In genomic region chr6:29528561-29529443, GRCm38 (mm10) we compare ENCODE assay signal across 9 mouse cellular contexts. TPM values are rescaled to one million over a fixed set of nuclear protein-coding genes. Genes with fewer than 3 reads are reported as not detected.
DNase-seq lines count a peak whose midpoint lies in the region; ATAC-seq and TF ChIP-seq lines count a peak whose summit lies in the region.
"Had no signal": no experiment of that assay in that cellular context is flagged by ENCODE, and none has a peak within 500 bp of the region (broad histone marks: within the 10 kb centered on the region; RNA-seq: fewer than 3 reads in every experiment).

No protein-coding gene starts in this region.

- 21% methylated on average over 13 of the region's 13 CpGs for WGBS in lung, adult 2 months
- WGBS in embryonic facial prominence, embryonic 12.5 days, result 22% methylated on average over 13 of the region's 13 CpGs
- WGBS in liver, embryonic 14.5 days (ENCODE audit: insufficient replicate concordance), result 12% methylated on average over 13 of the region's 13 CpGs
- 20% methylated on average over 13 of the region's 13 CpGs for WGBS in stomach, embryonic 16.5 days

- H3K27me3 ChIP-seq in embryonic facial prominence, embryonic 12.5 days, result peaks cover 50% of the 10 kb centered on the region
- peaks cover 47% of the 10 kb centered on the region for H3K27me3 ChIP-seq in liver, embryonic 14.5 days (ENCODE audit: control insufficient read depth, insufficient read depth, low read length)
- H3K27me3 ChIP-seq in stomach, embryonic 16.5 days (ENCODE audit: control insufficient read depth, insufficient read depth, low read length), result peaks cover 18% of the 10 kb centered on the region

- H3K27ac ChIP-seq in embryonic facial prominence, embryonic 12.5 days, result no peak overlapping the region
- H3K27ac ChIP-seq in liver, embryonic 14.5 days, result no peak overlapping the region
- 0 out of 2 replicates have a peak overlapping the region, but pooled peaks have one; percentile 6 for H3K27ac ChIP-seq in stomach, embryonic 16.5 days (ENCODE audit: low read length)

- ATAC-seq in embryonic facial prominence, embryonic 12.5 days (ENCODE audit: insufficient number of reproducible peaks, insufficient read depth, low FRiP score, low TSS enrichment), result no peak
- ATAC-seq in liver, embryonic 14.5 days (ENCODE audit: insufficient read depth), result no peak
- ATAC-seq in stomach, embryonic 16.5 days (ENCODE audit: insufficient read depth, low FRiP score), result no peak

- TF ChIP-seq POLR2A in lung, adult 2 months (IDR thresholded peaks at IDR 0.05; ENCODE audit: borderline replicate concordance, extremely low read depth, low read depth, low read length), result no peak

- DNase-seq in lung, adult 2 months, result no peak
- DNase-seq in lung, postnatal 14 days, result no peak
- DNase-seq in liver, embryonic 14.5 days (ENCODE audit: low read depth in 3 of 3, low spot score in 3 of 3), result peak in 1 of 3 experiments; percentile 31
- DNase-seq in layer of hippocampus, postnatal 25 days (ENCODE audit: extremely low spot score in 1 of 2, low spot score in 1 of 2), result no peak
- DNase-seq in frontal cortex, postnatal 25 days (ENCODE audit: low spot score in 2 of 2), result no peak
- no peak for DNase-seq in testis, postnatal 14 days (ENCODE audit: low spot score)

- no peak for TF ChIP-seq CTCF in lung, adult 2 months (IDR thresholded peaks at IDR 0.05; ENCODE audit: insufficient read depth, low read length)
- no peak for TF ChIP-seq CTCF in liver, embryonic 14.5 days (IDR thresholded peaks at IDR 0.05; ENCODE audit: low read depth)

- H3K36me3 ChIP-seq in embryonic facial prominence, embryonic 12.5 days, result no peaks in the 10 kb centered on the region
- H3K36me3 ChIP-seq in liver, embryonic 14.5 days (replicated peaks; ENCODE audit: control insufficient read depth, insufficient read depth, low read depth), result no peaks in the 10 kb centered on the region
- no peaks in the 10 kb centered on the region for H3K36me3 ChIP-seq in stomach, embryonic 16.5 days (ENCODE audit: control insufficient read depth, insufficient read depth, low read length)

- peaks cover 6% of the 10 kb centered on the region; the same call in 1 of the 2 replicates for H3K4me1 ChIP-seq in lung, adult 2 months (ENCODE audit: control insufficient read depth, insufficient read depth, low read length)
- H3K4me1 ChIP-seq in embryonic facial prominence, embryonic 12.5 days, result peaks cover 22% of the 10 kb centered on the region
- H3K4me1 ChIP-seq in liver, embryonic 14.5 days (replicated peaks; ENCODE audit: control insufficient read depth in 2 of 2, insufficient read depth in 2 of 2, low read length in 1 of 2), result no peaks in the 10 kb centered on the region
- peaks cover 36% of the 10 kb centered on the region for H3K4me1 ChIP-seq in stomach, embryonic 16.5 days (ENCODE audit: control insufficient read depth, insufficient read depth, low read length)

- H3K4me2 ChIP-seq in embryonic facial prominence, embryonic 12.5 days (replicated peaks), result 0 out of 2 replicates have a peak overlapping the region, but pooled peaks have one; percentile 11
- H3K4me2 ChIP-seq in liver, embryonic 14.5 days (ENCODE audit: low read depth), result peak overlapping the region; percentile 20; the same call in 1 of the 2 replicates
- H3K4me2 ChIP-seq in stomach, embryonic 16.5 days (ENCODE audit: low read depth, low read length), result peak overlapping the region; percentile 99

- peak overlapping the region; percentile 29 for H3K4me3 ChIP-seq in lung, adult 2 months (replicated peaks; ENCODE audit: extremely low read depth, low read depth, low read length)
- peak overlapping the region; percentile 57; the same call in 1 of the 2 replicates for H3K4me3 ChIP-seq in embryonic facial prominence, embryonic 12.5 days
- peak overlapping the region; percentile 1 to 16; a peak in 3 of 4 replicates for H3K4me3 ChIP-seq in liver, embryonic 14.5 days (ENCODE audit: insufficient read depth in 1 of 2, low read depth in 2 of 2, low read length in 2 of 2)
- H3K4me3 ChIP-seq in stomach, embryonic 16.5 days (replicated peaks; ENCODE audit: low read length), result peak overlapping the region; percentile 66

- H3K9ac ChIP-seq in embryonic facial prominence, embryonic 12.5 days, result no peak overlapping the region
- H3K9ac ChIP-seq in liver, embryonic 14.5 days (replicated peaks), result no peak overlapping the region
- H3K9ac ChIP-seq in stomach, embryonic 16.5 days (ENCODE audit: low read length), result peak overlapping the region; percentile 8; the same call in 1 of the 2 replicates

- TF ChIP-seq EP300 in liver, embryonic 14.5 days (IDR thresholded peaks at IDR 0.05; ENCODE audit: low read depth), result no peak

- H3K9me3 ChIP-seq in embryonic facial prominence, embryonic 12.5 days, result no peaks in the 10 kb centered on the region
- no peaks in the 10 kb centered on the region for H3K9me3 ChIP-seq in liver, embryonic 14.5 days (ENCODE audit: control insufficient read depth, low read length)
- peaks cover 4% of the 10 kb centered on the region; the same call in 1 of the 2 replicates for H3K9me3 ChIP-seq in stomach, embryonic 16.5 days (replicated peaks; ENCODE audit: control insufficient read depth, low read length)

RNA-seq across cellular contexts. Expression of gene Irf5, which starts 2.4 kb away (rescaled TPM):
- polyA plus RNA-seq in lung, adult 2 months (2012; rRNA removed), result 35.2 and 36.6 TPM in 2 replicates
- polyA plus RNA-seq in embryonic facial prominence, embryonic 12.5 days (2016; fragmentation: Nextera tagmentation; extraction: Ambion mirVana), result 2.7 and 3.1 TPM in 2 replicates
- 5.7 and 6.4 TPM in 2 replicates for polyA plus RNA-seq in liver, embryonic 14.5 days (2012; rRNA removed)
- 5.5 and 6.8 TPM in 2 replicates for polyA plus RNA-seq in liver, embryonic 14.5 days (2014; fragmentation: Nextera tagmentation; extraction: Ambion mirVana)
- 14.0 and 14.2 TPM in 2 replicates for polyA plus RNA-seq in stomach, embryonic 16.5 days (2015; fragmentation: Nextera tagmentation; extraction: Ambion mirVana)
- 1 to 10 TPM; 3.4 to 4.0 TPM for total RNA-seq in layer of hippocampus, postnatal 25 days (2021)

RNA-seq across cellular contexts. Expression of gene Kcp, which starts 21.1 kb away (rescaled TPM):
- 8.8 and 12.3 TPM in 2 replicates for polyA plus RNA-seq in lung, adult 2 months (2012; rRNA removed)
- 40.6 and 41.3 TPM in 2 replicates for polyA plus RNA-seq in embryonic facial prominence, embryonic 12.5 days (2016; fragmentation: Nextera tagmentation; extraction: Ambion mirVana)
- 2.0 and 2.6 TPM in 2 replicates for polyA plus RNA-seq in liver, embryonic 14.5 days (2012; rRNA removed)
- polyA plus RNA-seq in liver, embryonic 14.5 days (2014; fragmentation: Nextera tagmentation; extraction: Ambion mirVana), result 0.67 and 1.2 TPM in 2 replicates
- polyA plus RNA-seq in stomach, embryonic 16.5 days (2015; fragmentation: Nextera tagmentation; extraction: Ambion mirVana), result 16.9 TPM in 2 replicates
- 1 to 10 TPM; 2.1 to 3.0 TPM for total RNA-seq in layer of hippocampus, postnatal 25 days (2021)

RNA-seq across cellular contexts. Expression of gene Atp6v1fnb, which starts 57.6 kb away (rescaled TPM):
- 0.20 TPM in 1 of 2 replicates, not detected in the other for polyA plus RNA-seq in lung, adult 2 months (2012; rRNA removed)
- polyA plus RNA-seq in embryonic facial prominence, embryonic 12.5 days (2016; fragmentation: Nextera tagmentation; extraction: Ambion mirVana), result 0.36 and 0.41 TPM in 2 replicates
- 0.11 TPM in 1 of 2 replicates, not detected in the other for polyA plus RNA-seq in liver, embryonic 14.5 days (2012; rRNA removed)
- polyA plus RNA-seq in liver, embryonic 14.5 days (2014; fragmentation: Nextera tagmentation; extraction: Ambion mirVana), result not detected in 2 replicates
- polyA plus RNA-seq in stomach, embryonic 16.5 days (2015; fragmentation: Nextera tagmentation; extraction: Ambion mirVana), result not detected in 2 replicates
- under 1 TPM in 1 of 2 experiments, not detected in 1; 0.59 TPM for total RNA-seq in layer of hippocampus, postnatal 25 days (2021)
- polyA plus RNA-seq: limb, embryonic 11.5 days had no signal

Comparison
In these comparisons a context has a peak if more than half of its experiments do, and no peak if none do; other contexts are left out.
1. H3K4me3 ChIP-seq: peak in every context shown above with its lines; median percentile 66 in stomach, embryonic 16.5 days; 57 in embryonic facial prominence, embryonic 12.5 days; 29 in lung, adult 2 months; 8 in liver, embryonic 14.5 days.
2. H3K4me2 ChIP-seq: peak in every context shown above with its lines; median percentile 99 in stomach, embryonic 16.5 days; 20 in liver, embryonic 14.5 days; 11 in embryonic facial prominence, embryonic 12.5 days.